Mouse (Mus musculus) liver, postnatal 0 days (tissue): ENCODE measurements around the gene Adamts9.

ENCODE experiments used
- CTCF ChIP-seq: sonication (generic); IDR thresholded peaks from 2 replicates; pipeline ENCODE4 v1.5.1; 2016; ENCODE audit warnings: antibody characterized with exemption, low read depth
- EP300 ChIP-seq: IDR thresholded peaks from 2 replicates; pipeline ENCODE4 v1.6.1; 2016; ENCODE audit warnings: antibody characterized with exemption, low read depth, mild to moderate bottlenecking

- TF ChIP-seq CTCF (no peak), EP300 (no peak)
Measured at GRCm38 (mm10) chr6:92724394-92724793, 218.9 kb downstream of the Adamts9 start.
